Mouse (Mus musculus): Measurements from ENCODE around the gene Unc5b.

The Unc5b gene

GRCm38 (mm10) chr10:60820552-60820951, 10.8 kb downstream of the Unc5b start:
- DNase-seq, result no peak

DNA sequence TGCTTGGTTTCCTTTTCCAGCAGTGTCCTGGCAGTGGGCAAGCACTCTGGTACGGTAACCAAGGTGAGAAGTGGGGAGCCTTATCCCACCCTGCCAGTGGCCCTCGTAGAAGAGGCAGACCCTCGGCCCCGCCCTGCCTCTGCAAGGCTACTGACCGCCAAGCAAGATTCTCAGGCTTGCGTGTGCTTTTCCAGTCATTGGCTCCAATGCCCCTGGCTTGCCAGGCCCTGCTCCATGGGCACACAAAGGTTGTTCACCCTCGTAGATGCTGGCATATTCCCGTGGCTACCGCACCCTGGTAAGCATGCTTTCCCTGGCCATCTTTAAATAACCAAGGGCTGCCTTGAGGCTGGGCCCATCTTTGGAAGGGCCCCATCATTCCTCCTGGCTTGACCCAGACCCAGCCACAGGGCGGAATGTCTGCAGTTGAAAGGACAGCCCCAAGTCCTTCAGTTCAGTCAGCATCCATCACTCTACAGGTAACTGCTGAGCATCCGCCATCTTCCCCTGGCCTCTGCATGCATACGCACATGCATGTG, 11.7 kb downstream of the Unc5b start:
- DNase-seq, result no peak

- DNase-seq, result peak; percentile 71 to 72
Measured at GRCm38 (mm10) chr10:60819179-60819578, 12.2 kb downstream of the Unc5b start.

GRCm38 (mm10) chr10:60818708-60819107, 12.7 kb downstream of the Unc5b start:
- no peak for DNase-seq

GRCm38 (mm10) chr10:60817868-60818267, 13.5 kb downstream of the Unc5b start:
- no peak for DNase-seq

DNA sequence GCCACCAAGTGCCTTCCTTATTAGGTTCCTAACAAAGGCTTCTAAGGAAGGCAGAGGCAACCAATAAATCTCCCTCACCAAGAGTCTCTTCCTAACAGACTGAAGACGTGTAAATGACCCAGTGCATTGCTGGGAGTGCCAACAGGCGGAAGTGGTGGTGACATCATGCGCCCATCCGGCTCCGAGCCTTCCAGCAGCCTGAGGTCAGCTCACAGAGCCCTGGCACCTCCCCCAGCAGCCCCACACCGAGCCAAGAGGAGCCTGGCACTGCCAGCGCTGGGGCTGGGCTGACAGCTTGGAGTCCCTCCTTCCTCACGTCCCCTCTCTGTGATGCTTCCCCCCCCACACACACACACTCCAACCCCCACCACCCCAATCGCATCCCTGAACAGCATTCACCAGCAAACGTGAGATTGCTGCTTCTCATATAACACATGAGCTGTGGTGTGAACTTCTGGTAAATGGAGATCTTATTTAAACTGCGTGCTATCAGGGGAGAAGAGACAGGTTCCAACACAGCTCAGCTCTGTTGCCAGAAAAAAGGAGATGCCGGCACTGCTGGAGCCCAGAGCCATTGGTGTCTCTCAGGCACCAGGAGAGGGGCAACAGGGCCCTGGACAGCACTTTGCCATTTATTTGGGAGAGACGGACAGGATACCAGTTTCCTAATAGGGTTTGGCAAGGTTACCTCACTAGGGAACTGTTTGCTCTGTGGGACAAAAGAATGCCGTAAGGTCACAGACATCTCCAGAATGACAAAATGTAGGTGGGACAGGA, 14.3 kb downstream of the Unc5b start:
- DNase-seq, result peak; percentile 87 to 92

- DNase-seq, result no peak
Measured at GRCm38 (mm10) chr10:60815855-60816254, 15.5 kb downstream of the Unc5b start.

DNA sequence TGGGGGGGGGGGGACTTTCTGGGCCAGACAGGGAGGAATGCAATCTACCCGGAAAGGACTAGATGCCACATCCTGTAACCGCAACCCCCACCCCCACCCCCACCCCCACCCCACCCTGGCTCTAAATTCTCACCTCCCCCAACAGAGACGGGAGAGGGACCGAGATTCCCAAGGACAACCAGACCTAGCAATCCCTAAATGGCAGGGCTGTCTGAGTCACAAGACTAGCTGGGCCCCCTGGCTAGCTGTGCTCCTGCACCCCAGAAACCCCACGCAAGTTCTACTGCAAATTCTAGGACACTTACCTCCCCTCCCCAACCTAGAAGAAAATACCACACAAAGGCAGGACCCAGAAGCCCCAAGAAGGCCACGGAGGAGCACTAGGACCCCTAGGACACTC, 16.3 kb downstream of the Unc5b start:
- no peak for DNase-seq

DNA sequence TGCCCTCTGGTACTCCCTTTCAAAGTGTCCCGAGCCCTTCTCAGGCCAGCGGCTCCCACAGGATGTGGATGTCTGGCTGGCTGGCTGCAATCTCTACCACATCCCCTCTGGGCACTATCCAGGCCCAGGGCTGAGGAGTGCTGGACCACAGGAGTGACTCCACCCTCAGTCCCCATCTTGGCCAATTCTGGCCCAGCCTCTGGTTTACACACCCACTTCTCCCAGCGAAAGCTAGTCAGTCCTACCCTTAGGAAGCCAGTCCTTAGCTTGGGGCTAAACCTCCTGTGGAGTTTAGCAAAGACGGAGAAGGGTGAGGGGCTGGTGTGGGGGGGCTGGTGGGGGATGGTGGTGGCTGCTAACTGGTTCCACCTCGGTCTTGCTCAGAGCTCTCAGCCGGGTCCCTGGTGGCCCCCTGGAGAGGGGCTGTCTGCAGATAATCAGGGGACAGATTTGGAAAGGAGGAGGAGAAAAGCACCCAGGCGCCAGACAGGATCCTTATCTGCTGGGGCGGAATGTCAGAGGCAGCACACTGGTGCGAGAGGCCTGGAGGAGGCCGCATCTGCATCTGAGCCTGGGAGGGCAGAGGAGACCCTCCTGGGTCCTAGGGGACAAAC, 16.8 kb downstream of the Unc5b start:
- DNase-seq, result peak; percentile 66 to 84

GRCm38 (mm10) chr10:60813606-60814005, 17.8 kb downstream of the Unc5b start:
- no peak for DNase-seq

DNA sequence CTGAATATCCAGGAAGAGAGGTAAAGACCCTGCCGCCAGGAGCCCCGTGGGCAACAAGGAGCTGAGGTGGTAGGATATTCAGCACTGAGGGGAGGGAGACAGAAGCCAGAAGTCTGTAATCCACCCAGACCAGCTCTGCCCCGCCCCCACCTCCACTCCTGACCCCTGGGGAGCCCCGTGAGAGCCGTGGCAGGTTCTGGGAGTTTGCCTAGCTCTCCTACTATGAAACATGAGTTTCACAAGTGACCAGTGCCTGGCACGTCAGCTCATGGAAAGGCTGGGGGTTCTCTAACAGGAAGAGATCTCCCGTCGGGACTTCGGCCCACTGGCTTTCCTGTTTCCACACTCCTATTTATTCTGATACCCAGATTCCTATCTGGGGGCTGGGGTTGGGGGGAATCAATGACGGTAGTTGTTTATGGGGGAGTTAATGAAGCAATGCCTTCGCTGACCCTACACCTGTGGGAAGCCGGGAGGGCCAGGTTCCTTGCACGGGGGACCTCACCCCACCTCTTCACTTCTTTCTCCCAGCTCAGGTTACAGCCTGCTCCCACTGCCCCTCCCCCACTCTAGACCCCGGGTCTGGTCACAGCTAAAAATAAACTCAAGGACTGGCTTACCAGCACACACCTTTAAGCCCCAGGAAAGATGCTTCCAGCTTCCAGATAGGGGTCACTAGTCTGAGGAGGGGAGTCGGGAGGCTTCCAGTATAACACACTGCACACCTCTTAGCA, 19.4 kb downstream of the Unc5b start:
- no peak for DNase-seq

DNA sequence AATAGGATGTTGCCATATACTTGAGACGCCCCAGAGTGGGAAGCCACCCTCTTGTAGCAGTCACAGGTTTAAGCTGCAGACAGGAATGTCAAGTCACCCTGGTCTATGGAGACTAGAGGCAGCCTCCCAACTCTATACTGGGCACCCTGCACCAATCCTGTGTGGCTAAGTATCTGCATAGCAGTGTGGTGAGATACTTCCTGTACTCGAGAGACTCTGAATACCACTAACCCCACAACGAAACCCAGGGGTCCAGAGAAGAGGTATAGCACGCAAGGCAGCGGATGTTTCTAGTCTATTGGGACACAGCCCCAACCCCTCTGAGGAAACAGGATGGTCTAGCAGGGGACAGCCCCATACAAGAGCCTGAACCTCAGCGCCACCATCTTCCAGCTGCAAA, 22.9 kb downstream of the Unc5b start:
- DNase-seq, result no peak

DNA sequence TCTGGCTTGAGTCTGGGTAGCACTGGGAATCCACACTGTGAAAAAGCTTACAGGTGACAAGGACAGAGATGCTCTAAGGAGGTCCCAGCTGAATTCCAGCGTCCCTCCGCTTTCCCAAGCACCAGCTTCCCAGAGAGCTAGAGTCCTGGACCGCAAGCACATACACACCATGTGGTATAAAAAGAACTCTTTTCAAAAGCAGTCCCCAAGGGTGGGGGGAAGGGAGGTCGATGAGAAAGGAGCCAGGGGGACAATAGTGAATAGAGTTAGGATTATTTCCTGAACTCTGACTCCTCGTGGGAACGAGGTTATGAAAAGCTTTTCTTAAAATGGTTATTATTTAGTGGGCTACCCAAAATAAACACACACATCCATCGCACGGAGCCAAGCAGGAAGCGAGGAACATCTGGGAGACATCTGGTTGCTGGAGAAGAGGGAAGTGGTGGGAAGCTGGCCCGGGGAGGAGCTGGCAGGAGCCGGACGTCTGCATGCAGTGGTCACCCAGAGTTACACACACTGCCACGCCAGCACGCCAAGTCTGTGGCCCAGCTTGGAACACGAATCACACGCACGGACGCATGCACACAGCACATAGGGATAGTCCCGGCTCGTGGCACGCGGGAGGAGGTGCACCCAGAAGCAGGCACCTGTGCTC, 23.7 kb downstream of the Unc5b start:
- DNase-seq, result peak; percentile 74 to 90

- DNase-seq, result no peak
Measured at GRCm38 (mm10) chr10:60806207-60806538, 25.2 kb downstream of the Unc5b start.

DNA sequence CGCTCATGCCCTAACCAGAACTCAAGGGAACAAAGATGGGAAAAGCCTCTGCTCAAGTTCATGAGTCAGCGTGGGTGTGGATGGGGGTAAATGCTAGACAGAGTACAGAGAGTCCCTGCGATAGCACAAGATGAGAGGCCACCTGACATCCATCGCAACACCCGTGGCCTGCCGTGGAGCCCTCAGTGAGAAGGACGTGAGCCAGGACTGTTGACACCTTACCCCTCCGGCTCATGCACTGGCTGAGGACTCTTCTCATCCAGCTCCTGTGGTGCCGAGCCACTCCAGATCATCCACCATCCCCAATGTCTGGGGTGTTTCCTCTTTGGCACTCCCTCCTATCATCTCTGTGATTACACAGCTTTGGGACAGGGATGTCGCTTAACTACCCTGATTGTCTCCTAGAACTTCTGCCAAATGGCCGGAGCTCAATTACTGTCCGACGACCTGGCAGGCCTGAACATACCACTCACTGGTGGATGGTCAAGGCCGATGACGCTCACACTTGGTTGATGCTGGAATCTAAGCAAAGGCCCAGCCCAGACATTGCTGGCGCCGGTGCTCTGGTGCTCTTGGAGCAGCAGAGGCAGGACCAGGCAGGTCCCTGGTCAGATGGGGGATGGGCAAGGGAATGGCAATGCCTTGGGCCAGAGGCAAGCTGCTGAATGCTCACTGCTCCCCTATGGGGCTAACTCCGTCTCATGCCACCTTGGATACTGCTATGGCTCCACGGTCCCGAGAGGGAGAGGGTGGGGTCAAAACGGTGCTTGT, 25.8 kb downstream of the Unc5b start:
- no peak for DNase-seq

GRCm38 (mm10) chr10:60804865-60805264, 26.5 kb downstream of the Unc5b start:
- DNase-seq, result no peak

DNA sequence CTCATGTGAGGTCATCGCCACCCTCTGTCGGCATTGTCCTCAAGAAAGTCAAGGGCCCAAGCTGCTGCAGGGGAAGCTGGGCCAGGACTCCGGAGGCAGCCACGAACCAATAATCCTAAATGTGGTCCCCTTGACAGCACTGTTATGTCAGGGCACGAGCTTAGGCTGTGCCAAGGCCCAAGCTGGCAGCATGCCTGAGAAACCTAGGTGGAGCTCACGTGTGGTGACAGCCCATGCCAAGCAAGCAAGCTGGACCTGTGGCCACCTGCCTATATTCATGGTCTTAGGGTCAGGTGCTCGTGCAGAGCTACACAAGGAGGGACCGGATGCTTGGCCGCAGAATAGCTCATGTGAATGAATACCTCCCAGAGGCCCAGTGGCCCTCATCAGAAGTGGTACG, 27.4 kb downstream of the Unc5b start:
- peak in 1 of 2 experiments; percentile 24 for DNase-seq

DNA sequence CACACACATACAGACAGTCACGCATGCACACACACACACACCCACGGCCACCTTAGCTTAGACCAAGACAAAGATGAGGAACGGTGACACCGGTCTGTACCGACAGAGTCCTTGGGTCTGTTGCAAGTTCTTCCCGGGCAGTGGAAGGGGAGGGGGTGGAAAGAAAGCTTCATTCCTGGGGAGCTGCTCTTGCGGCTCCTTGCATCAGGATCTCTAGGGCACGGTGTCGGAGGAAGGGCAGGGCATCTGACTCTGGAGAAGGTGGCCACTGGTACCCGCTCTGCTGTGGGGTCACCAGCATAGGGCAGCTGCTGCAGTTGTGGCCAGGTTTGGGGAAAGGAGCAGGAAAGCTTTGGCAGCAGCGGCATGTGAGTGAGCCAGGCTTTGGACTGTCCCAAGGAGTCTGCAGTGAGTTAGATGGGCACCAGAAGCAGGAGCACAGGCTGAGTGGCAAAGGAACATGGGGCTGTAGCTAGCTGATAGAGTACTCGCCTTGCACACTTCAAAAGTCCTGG, 29.4 kb downstream of the Unc5b start:
- no peak for DNase-seq

DNA sequence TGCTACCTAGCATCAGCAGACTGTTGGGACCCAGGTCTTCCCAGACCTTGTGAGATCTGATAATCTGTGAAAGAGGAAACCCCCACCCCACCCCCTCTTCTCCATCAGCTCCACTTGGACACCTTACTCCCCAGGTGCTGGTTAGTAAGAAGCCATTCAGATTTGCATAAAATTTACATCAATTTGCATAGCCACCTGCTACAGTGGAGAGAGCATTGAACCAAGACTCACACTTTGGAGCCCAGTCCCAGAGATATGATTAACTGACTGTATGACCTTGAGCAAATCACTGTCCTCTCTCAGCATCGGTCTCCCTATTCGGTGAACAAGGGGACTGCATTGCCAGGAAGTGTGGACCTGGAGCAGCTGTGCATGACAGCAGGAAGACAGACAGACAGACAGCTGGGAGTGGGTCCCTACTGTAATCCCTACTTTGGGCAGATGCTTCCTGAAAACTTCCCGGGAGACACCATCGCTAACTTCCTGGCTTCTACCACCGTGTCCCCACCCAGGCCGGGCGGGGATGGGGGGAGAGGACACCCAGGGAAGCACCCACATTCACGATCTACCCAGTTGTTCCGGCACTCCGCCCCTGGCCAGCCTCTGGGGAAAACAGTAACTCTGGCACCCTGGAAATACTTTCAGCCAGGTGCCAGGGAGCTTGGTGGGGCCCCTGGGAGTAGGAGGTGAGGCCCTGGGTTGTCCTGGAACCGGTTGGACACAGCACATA, 30.0 kb downstream of the Unc5b start:
- DNase-seq, result no peak

DNA sequence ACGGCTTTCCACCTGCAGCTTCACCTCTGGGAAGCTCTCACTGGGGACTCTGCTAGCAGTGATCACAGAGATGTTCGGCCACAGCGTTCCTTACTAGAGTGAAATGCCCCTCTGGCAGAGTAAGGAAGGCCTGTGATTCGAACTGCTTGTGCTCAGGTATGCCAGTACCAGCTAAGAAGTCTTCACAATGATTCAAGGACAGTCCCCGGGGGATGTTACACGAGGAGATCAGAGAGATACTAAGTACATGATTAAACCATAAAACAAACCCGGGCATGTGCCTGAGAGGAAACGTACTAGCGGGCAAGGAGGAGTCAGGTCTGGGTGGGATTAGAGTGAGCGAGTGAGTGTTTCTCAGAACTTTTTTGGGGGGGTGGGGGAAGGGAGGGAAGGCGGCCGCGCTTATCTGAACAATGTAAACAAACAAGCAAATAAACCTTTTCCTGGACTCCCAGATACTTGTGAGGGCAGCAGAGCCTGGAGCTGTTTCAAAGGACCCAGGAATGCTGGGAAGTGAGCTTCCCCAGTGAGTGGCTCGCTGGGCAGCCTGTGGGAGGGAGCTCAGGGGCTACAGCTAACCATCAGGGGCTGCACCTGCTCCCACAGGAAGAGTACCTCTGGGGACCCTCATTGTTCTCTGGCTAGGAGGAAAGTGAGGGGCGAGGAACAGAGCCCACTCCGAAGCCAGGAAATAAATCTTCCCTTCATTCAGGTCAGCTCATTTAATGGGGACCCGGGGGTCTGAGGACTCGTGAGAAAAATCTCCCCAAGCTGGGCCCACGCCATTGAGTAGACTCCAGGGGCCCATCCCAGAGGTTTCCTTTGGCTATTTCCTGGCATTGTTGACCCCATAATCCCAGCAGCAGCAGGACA, 30.9 kb downstream of the Unc5b start:
- no peak for DNase-seq

Data from lung, postnatal 4 days (tissue).